Mouse (Mus musculus) limb, embryonic 13.5 days (tissue): ENCODE measurements around the gene Micu1. TPM values are rescaled to one million over a fixed set of nuclear protein-coding genes. Genes with fewer than 3 reads are reported as not detected.

Experiments
- ATAC-seq: fragments of 200-750 bp; cut with Nextera tagmentation; 2 replicates; pipeline ENCODE4 v1.8.0; 2017; ENCODE audit warnings: low read depth, moderate number of reproducible peaks, moderate TSS enrichment; ENCODE audit not compliant: low FRiP score
- H3K27ac ChIP-seq: fragments of 300-500 bp; sonication (generic); 2 replicates; pipeline ENCODE4 v1.5.1; 2015; ENCODE audit warnings: inconsistent platforms, mild to moderate bottlenecking, moderate library complexity
- H3K27me3 ChIP-seq: fragments of 300-500 bp; sonication (generic); 2 replicates; pipeline ENCODE4 v1.6.1; 2015; ENCODE audit warnings: mild to moderate bottlenecking, inconsistent platforms
- H3K36me3 ChIP-seq: fragments of 300-500 bp; sonication (generic); 2 replicates; pipeline ENCODE4 v1.6.1; 2015; ENCODE audit warnings: inconsistent platforms, mild to moderate bottlenecking, moderate library complexity
- H3K4me1 ChIP-seq: fragments of 300-500 bp; sonication (generic); 2 replicates; pipeline ENCODE4 v1.6.1; 2015; ENCODE audit warnings: inconsistent platforms
- H3K4me2 ChIP-seq: fragments of 300-500 bp; sonication (generic); replicated peaks from 2 replicates; pipeline ENCODE4 v1.6.1; 2015; ENCODE audit warnings: inconsistent platforms, mild to moderate bottlenecking, moderate library complexity
- H3K4me3 ChIP-seq: fragments of 300-500 bp; sonication (generic); 2 replicates; pipeline ENCODE4 v1.5.1; 2015; ENCODE audit warnings: moderate library complexity, mild to moderate bottlenecking, inconsistent platforms
- H3K9ac ChIP-seq: fragments of 300-500 bp; sonication (generic); 2 replicates; pipeline ENCODE4 v1.6.1; 2015; ENCODE audit warnings: mild to moderate bottlenecking, inconsistent platforms
- H3K9me3 ChIP-seq: fragments of 300-500 bp; sonication (generic); 2 replicates; pipeline ENCODE4 v1.6.1; 2016; ENCODE audit warnings: inconsistent platforms
- WGBS: fragments of 180-500 bp; shearing (Covaris S2); methylation state at CpG from one replicate; pipeline ENCODE4 v1.1.7; 2015; 5-methylcytosine and 5-hydroxymethylcytosine counted together
- polyA plus RNA-seq: library from polyadenylated mRNA; unstranded; fragments of >200 nt; fragmentation: Nextera tagmentation; extraction: Ambion mirVana; gene quantifications from 2 replicates; pipeline ENCODE4 v1.2.1, GENCODE M21; 2015

Gene Micu1
- polyA plus RNA-seq, 1 experiment from 2014 or later: 93.9 TPM

DNA sequence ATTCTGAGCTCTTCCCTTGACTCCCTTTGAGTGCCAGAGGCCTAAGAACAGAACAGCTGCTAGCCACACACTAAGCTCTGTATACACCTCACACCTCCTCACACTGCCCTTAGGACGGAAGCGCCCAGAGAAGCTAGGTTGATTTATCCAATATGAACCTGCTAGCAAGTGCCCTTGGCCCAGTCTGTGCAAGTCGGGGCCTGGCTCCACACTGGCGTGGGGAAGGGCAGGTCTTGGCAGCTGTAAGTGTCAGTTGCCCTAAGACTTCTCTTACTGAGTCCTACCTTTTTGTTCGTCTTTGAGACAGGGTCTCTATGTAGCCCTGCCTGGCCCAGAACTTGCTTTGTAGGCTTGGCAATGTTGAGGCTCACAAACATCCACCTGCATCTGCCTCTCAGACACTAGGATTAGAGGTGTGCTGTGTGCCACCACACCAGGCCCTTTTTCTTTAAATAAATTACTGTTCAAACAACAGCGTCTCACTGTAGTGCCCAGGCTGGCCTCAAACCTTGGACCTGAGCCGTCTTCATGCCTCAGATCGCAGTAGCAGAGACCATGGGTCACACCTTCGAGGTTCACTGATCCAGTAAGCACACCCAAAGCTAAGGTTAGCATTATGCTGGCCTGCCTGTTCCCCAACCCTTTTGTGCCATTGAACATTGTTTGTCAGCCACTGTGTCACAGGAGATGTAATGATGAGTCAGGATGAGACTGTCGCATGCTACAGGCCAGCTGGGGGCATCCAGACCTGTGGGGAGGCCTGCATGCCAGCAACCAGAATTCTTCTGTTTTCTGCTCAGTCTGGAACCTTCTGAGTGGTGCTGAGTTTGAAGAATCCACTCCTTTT is 182.3 kb downstream of the Micu1 start:
- H3K9ac ChIP-seq: 0 out of 2 replicates have a peak overlapping the region, but pooled peaks have one; percentile 1
- H3K9me3 ChIP-seq: no peaks in the 10 kb centered on the region
- H3K4me3 ChIP-seq: no peak overlapping the region
- H3K4me2 ChIP-seq: no peak overlapping the region
- peaks cover 18% of the 10 kb centered on the region; the same call in 1 of the 2 replicates for H3K36me3 ChIP-seq
- 86% methylated on average over 10 of the region's 10 CpGs for whole genome bisulfite sequencing
- peaks cover 11% of the 10 kb centered on the region for H3K4me1 ChIP-seq
- H3K27ac ChIP-seq: no peak overlapping the region
- no peak for ATAC-seq
- no peaks in the 10 kb centered on the region for H3K27me3 ChIP-seq

DNA sequence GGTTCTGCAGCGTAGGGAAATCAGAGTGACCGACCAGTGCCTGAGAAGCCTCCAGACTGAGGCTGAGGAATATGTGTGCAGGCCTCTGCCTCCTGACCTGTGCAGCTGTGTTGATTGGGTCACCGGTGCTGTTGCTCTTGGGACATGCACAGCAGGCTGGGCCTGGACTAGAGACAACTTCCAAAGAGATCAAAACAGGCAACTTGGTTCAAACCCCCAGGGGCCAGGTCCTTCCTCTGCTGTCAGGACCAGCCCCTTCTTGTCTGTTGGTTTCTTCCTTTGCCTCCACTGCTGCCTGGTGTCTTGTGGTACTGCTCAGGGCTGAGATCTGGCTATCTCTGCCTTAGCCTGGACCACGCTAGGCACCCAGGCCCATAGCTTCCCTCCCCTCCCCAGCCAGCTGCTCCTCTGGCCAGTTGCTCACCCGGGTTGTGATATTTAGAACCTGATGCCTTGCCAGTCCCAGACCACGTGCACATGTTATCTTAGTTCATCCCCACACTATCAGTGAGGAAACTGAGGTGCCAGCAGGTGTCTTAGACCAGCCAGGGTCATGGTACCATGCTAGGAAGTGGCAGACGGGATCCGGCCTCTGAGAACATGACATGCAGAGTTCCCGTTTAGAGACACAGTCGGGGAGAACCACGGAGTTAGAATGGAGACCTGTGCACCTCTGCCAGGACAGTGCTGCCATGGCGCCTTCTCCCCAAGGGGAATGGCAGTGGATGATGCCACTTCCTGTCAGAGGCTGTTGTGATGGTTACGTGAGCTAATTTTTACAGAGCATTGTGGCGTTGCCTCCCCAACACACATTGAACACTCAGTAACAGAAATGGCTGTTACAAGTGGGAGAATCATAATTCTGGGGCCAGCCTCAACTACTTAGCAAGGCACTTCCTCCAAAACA is 183.2 kb downstream of the Micu1 start:
- Histone ChIP-seq H3K27me3 (no peaks in the 10 kb centered on the region), H3K27ac (no peak overlapping the region), H3K36me3 (peaks cover 24% of the 10 kb centered on the region), H3K4me1 (peaks cover 8% of the 10 kb centered on the region), H3K4me3 (no peak overlapping the region), H3K9me3 (no peaks in the 10 kb centered on the region), H3K4me2 (no peak overlapping the region), H3K9ac (no peak overlapping the region)
- no peak for ATAC-seq
- WGBS: 90% methylated on average over 14 of the region's 14 CpGs

DNA sequence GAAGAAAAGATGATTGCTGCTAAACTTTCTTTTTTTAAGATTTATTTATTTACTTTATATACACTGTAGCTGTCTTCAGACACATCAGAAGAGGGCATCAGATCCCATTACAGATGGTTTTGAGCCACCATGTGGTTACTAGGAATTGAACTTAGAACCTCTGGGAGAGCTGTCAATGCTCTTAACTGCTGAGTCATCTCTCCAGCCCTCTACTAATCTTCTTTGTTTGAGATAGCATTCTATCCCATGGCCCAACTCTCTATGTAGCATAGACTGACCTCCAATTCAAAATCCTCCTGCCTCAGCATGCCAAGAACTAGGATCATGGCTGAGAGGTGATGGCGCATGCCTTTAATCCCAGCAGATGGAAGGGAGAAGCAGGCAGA is 183.8 kb downstream of the Micu1 start:
- Histone ChIP-seq H3K4me1 (peaks cover 2% of the 10 kb centered on the region), H3K27ac (no peak overlapping the region), H3K36me3 (peaks cover 30% of the 10 kb centered on the region), H3K27me3 (no peaks in the 10 kb centered on the region), H3K9me3 (no peaks in the 10 kb centered on the region), H3K9ac (no peak overlapping the region), H3K4me3 (no peak overlapping the region), H3K4me2 (no peak overlapping the region)
- no peak for ATAC-seq
- 95% methylated on average over 1 of the region's 1 CpGs for WGBS

DNA sequence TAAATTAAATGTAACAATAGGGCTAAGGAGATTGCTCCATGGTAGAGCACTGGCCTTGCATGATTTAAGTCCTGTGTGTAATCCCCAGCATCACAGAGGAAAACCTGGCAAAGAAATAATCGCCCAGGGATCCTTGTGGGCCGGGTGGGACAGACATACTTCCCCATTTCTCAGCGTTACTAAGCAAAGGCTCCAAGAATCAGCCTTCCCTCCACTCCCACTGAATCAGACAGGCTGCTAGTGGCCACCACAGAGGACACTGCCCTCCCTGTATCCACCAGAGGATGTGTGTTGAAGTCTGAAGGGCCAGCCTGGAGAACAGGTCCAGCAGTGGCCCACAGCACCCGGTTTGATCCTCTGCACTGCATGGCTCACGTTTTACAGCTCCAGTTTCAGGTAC is 185.2 kb downstream of the Micu1 start:
- WGBS: 91% methylated on average over 5 of the region's 5 CpGs
- ATAC-seq: no peak
- Histone ChIP-seq H3K36me3 (peaks cover 42% of the 10 kb centered on the region), H3K27ac (no peak overlapping the region), H3K27me3 (no peaks in the 10 kb centered on the region), H3K4me3 (no peak overlapping the region), H3K9me3 (no peaks in the 10 kb centered on the region), H3K4me2 (no peak overlapping the region), H3K9ac (no peak overlapping the region), H3K4me1 (no peaks in the 10 kb centered on the region; the same call in 1 of the 2 replicates)

DNA sequence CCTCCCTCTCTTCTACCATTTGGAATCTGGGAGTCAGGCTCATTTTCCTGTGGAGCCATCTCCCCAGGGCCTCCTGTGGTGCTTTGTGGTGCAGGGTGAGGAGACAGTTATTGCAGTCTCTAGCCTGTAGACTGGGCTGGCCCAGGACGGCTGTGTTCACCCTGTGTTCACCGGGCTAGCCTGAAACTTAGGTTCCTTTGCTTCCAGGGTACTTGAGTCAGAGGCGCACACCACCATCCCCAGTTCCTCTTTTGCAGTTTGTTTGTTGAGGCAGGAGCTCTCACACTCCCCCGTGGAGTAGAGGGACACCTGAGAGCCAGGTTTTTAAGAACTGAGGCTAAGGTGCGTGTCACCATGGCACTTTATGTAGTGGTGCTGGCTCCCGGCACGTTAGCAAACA is 187.1 kb downstream of the Micu1 start:
- no peak overlapping the region for H3K9ac ChIP-seq
- peaks cover 57% of the 10 kb centered on the region for H3K36me3 ChIP-seq
- H3K9me3 ChIP-seq: no peaks in the 10 kb centered on the region
- no peak overlapping the region for H3K4me2 ChIP-seq
- no peaks in the 10 kb centered on the region for H3K27me3 ChIP-seq
- no peaks in the 10 kb centered on the region for H3K4me1 ChIP-seq
- no peak overlapping the region for H3K4me3 ChIP-seq
- no peak overlapping the region for H3K27ac ChIP-seq
- 88% methylated on average over 7 of the region's 7 CpGs for WGBS
- no peak for ATAC-seq

DNA sequence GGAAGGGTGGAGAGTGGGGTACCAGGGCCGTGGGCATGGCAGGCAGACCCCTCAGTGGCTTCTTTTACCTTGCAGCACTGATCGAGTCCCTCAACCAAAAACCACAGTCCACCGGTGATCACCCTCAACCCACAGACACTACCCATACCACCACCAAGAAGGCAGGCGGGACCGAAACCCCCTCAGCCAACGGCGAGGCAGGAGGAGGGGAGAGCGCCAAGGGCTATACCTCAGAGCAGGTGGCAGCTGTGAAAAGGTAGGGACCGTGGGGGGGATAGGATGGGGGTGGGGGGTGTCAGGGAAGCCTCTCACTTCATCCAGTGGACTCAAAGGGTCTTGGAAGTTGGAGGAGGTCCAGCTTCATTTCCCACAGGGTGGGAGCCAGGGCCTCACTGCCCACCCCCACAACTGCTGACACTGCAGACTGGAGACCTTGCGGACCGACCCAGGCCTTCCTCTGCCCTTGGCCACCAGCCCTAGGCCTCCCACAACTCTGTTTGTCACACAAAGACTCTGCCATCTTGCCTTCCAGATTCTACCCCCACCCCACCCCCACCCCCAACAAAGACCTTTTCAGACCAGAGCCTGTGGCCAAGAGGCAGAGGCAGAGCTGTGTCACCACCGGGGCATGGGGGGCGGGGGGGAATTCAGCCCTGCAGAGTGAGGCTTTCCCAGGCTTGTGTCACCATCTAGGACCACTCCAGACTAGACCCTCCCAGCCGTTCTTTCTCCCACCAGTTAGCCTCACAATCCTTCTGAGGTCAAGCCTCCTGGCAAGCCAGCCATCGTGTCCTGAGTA is 187.9 kb downstream of the Micu1 start:
- no peak overlapping the region for H3K4me3 ChIP-seq
- no peak overlapping the region for H3K27ac ChIP-seq
- H3K27me3 ChIP-seq: no peaks in the 10 kb centered on the region
- no peak for ATAC-seq
- H3K9ac ChIP-seq: peak overlapping the region; percentile 20; the same call in 1 of the 2 replicates
- WGBS: 86% methylated on average over 15 of the region's 15 CpGs
- peaks cover 55% of the 10 kb centered on the region for H3K36me3 ChIP-seq
- no peaks in the 10 kb centered on the region for H3K9me3 ChIP-seq
- 0 out of 2 replicates have a peak, but pooled peaks cover 5% of the 10 kb centered on the region for H3K4me1 ChIP-seq
- H3K4me2 ChIP-seq: no peak overlapping the region

DNA sequence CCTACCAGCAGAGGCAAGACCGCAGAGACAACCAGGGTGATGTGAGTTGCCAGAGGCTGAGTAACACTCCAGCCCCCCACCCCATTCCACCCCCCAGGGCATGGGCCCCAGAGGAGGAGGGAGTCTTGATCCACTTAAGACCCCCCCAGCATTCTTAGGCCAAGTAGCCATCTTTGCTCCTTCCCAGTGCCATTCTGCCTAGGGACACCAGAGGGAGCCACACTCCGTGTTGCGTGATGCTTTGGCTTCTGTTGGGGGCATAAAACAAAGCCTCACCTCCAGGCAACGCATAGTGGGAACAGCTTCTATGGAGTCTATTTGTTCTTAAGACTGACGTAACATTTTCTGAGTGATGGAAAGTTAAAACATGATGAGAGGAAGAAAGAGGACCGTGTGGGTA is 190.7 kb downstream of the Micu1 start:
- no peaks in the 10 kb centered on the region for H3K9me3 ChIP-seq
- peaks cover 75% of the 10 kb centered on the region for H3K36me3 ChIP-seq
- H3K27me3 ChIP-seq: no peaks in the 10 kb centered on the region
- WGBS: 38% methylated on average over 6 of the region's 6 CpGs
- H3K27ac ChIP-seq: no peak overlapping the region
- H3K4me3 ChIP-seq: no peak overlapping the region
- H3K4me1 ChIP-seq: peaks cover 22% of the 10 kb centered on the region
- ATAC-seq: no peak
- no peak overlapping the region for H3K4me2 ChIP-seq
- H3K9ac ChIP-seq: no peak overlapping the region

DNA sequence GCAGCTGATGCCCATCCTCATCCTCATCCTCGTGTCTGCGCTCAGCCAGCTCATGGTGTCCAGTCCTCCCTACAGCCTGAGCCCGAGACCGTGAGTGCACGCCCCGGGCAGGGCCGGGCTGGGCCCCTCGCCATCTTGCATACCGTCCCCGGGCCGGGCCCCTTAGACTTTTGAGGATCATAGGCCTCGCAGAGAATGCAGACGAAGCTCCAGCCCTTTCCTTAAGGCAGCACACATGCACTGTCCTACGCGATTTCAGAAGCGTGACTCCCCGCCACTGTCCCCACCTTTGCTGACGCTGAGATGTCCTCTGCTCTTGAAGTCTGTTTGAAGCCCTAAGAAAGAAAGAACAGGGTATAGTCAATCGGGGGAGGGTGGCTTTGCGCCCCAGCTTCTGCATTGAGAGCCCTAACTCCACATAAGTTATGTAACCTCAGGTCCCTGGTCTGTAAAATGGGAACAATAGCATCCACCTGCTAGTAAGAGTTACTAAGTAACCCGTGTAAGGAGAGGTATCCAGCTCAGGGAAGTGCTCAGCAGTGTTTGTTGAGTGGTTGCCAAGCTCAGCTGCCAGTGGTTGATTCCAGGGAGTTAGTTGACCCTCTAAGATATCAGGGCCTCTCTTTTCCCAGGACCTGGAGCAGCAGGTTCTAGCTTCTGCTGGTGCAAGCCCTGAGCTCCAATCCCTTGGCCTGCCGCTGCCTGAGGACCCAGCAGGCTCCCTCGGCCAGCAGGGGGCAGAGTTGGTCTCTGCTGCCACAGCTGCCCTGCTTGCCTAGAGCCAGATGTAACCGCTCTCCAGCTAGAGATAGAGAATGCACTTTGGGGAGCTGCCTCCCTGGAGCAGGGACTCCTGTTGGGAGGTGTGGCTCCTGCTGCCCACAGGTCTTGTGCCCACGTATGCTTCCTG is 192.2 kb downstream of the Micu1 start:
- 78% methylated on average over 25 of the region's 25 CpGs for WGBS
- H3K27ac ChIP-seq: no peak overlapping the region
- no peak overlapping the region for H3K4me3 ChIP-seq
- H3K36me3 ChIP-seq: peaks cover 80% of the 10 kb centered on the region
- peaks cover 37% of the 10 kb centered on the region for H3K4me1 ChIP-seq
- no peaks in the 10 kb centered on the region for H3K27me3 ChIP-seq
- no peak overlapping the region for H3K4me2 ChIP-seq
- no peak for ATAC-seq
- H3K9ac ChIP-seq: no peak overlapping the region
- H3K9me3 ChIP-seq: no peaks in the 10 kb centered on the region

DNA sequence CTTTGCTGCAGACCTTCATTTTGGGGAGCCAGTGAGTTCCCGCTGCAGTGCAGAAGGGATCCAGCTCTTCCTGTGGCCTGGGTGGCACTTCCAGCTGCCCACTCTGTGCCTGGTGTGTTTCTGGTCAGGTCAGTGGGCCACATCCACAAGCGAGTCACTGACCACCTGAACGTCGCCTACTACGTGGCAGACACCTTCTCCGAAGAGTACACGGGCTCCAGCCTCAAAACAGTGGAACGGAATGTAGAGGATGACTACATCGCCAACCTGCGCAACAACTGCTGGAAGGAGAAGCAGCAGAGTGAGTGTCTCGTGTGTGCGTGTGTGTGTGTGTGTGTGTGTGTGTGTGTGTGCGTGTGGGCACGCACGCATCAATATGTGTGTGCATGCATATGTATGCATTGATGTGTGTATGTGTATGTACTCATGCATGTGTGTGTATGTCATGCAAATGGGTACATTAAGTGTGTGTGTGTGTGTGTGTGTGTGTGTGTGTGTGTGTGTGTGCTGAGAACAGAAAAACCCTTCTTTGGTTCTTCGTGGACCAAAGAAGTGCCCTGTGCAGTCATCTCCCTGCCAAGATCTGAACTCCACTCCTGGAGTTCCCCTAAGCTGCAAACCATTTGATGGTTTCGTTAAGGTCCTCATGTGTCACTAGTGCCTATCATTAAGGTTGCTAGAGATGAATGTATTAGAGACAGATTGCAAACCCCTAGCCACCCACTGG is 193.3 kb downstream of the Micu1 start:
- no peaks in the 10 kb centered on the region for H3K27me3 ChIP-seq
- H3K36me3 ChIP-seq: peaks cover 72% of the 10 kb centered on the region
- peaks cover 48% of the 10 kb centered on the region for H3K4me1 ChIP-seq
- H3K27ac ChIP-seq: no peak overlapping the region
- no peak overlapping the region for H3K4me3 ChIP-seq
- no peak for ATAC-seq
- no peak overlapping the region for H3K4me2 ChIP-seq
- H3K9me3 ChIP-seq: no peaks in the 10 kb centered on the region
- H3K9ac ChIP-seq: no peak overlapping the region
- WGBS: 92% methylated on average over 17 of the region's 17 CpGs

DNA sequence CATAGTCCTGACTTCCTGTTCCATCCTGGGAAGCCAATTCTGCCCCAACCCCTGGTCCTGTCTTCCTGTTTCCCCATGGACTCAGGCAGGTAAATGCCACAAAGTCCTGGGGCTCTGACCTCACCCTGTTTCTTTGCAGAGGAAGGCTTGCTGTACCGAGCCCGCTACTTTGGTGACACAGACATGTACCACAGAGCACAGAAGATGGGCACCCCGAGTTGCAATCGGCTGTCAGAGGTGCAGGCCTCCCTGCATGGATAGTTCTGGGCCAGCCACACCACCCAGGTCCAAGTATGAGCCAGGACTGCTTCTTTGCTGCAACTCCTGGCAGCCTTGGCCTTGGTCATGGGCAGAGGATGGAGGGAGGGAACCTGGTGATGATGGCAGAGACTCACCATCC is 193.9 kb downstream of the Micu1 start:
- Histone ChIP-seq H3K4me3 (no peak overlapping the region), H3K9ac (peak overlapping the region; percentile 31; the same call in 1 of the 2 replicates), H3K36me3 (peaks cover 68% of the 10 kb centered on the region), H3K4me2 (no peak overlapping the region), H3K9me3 (no peaks in the 10 kb centered on the region), H3K27ac (0 out of 2 replicates have a peak overlapping the region, but pooled peaks have one; percentile 44), H3K27me3 (no peaks in the 10 kb centered on the region), H3K4me1 (peaks cover 54% of the 10 kb centered on the region)
- 94% methylated on average over 4 of the region's 4 CpGs for WGBS
- ATAC-seq: no peak
